Mouse (Mus musculus) brown adipose tissue, adult 24 weeks (tissue): ENCODE measurements around the gene Il15. TPM values are rescaled to one million over a fixed set of nuclear protein-coding genes. Genes with fewer than 3 reads are reported as not detected.

ENCODE experiments used
- H3K27ac ChIP-seq: fragments of 200-500 bp; replicated peaks from 2 replicates; pipeline ENCODE4 v1.5.1; 2012; ENCODE audit warnings: low read depth, mild to moderate bottlenecking, low read length
- H3K4me1 ChIP-seq: fragments of 200-500 bp; 2 replicates; pipeline ENCODE4 v1.6.1; 2012; ENCODE audit warnings: low read length, mixed read lengths; ENCODE audit not compliant: control insufficient read depth, insufficient read depth, insufficient read length
- H3K4me3 ChIP-seq: fragments of 200-500 bp; 2 replicates; pipeline ENCODE4 v1.5.1; 2012; ENCODE audit warnings: low read depth, mild to moderate bottlenecking, low read length, moderate library complexity; ENCODE audit not compliant: insufficient read depth
- polyA plus RNA-seq: library from polyadenylated mRNA; stranded (reverse); fragments of >200 nt; gene quantifications from 2 replicates; pipeline ENCODE4 v1.2.4, GENCODE M21; 2012; ENCODE audit not compliant: missing spikeins, insufficient read depth, insufficient read length

Il15 gene
- polyA plus RNA-seq, 1 experiment: 3.6 TPM

DNA sequence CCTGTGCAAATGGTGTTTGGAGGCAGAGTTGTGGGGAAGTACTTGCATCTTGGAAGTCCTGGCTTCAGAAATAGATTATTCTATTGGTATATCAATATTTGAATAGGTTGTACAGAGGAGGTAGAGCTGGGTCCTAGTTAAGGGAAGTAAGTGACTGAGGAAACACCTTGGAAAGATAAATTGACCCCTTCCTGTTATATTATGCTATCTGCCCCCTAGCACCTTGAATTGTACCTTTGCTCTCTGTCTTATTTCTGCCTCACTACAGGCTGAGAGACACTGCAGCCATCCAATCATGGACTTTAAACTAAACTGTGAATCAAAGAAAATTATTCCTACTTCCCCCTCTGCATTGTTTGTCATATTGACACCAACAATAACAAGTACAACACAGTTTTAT is 17.2 kb downstream of the Il15 start:
- Histone ChIP-seq H3K27ac (no peak overlapping the region), H3K4me1 (peaks cover 5% of the 10 kb centered on the region; the same call in 1 of the 2 replicates), H3K4me3 (no peak overlapping the region)

DNA sequence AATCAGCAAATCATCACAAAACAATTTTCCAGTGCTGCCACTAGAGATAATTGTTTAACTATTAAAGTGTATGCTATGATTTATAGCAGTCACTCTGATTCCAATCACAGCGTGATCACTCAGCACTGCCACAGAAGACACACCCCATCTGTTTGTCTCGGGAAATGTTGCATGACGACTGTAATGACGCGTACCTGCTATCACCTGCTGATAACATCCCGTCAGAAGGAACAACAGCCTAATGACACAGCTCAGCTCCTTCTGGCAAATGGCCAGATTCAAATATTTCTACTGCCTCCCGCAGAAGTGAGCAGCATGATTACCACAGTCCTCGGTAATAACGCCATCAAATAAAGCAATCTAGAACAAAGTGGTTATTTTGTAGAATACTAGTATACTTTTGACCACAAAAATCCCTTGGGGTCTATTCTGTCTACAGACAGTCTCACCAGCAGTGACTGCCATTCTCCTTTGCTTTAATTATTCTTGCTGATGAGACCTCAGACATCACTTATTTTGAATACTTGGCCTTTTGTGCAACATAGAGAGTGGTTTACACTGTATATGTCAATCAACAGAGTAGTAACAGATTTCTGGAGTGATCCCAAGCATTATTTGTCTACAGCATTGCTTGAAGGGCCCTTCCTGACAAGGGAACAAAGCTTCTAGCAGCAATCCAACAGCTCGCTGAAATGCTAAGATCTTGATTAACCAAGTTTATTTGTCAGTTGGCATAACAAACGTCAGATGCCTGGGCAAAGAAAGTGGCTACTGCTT is 18.4 kb downstream of the Il15 start:
- Histone ChIP-seq H3K4me1 (peaks cover 5% of the 10 kb centered on the region; the same call in 1 of the 2 replicates), H3K27ac (no peak overlapping the region), H3K4me3 (no peak overlapping the region)

DNA sequence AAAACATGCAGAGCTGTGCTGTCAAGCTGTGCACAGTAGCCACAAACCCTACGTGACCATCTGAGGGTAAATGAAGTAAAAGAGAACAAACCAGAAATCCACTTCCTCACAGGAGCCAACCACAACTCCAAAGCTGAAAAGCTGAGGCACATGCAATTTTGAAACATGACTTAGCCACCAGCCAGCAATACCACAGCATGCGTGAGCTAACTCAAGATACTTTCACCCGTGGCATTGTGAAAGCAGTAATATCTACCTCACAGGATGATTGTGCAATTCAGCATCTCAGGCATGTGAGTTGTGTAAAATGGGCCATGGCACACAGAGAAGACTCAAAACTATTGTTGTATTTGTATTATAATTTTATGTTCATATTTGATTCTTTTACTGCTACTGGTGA is 19.7 kb downstream of the Il15 start:
- Histone ChIP-seq H3K4me3 (no peak overlapping the region), H3K4me1 (peaks cover 5% of the 10 kb centered on the region; the same call in 1 of the 2 replicates), H3K27ac (no peak overlapping the region)

DNA sequence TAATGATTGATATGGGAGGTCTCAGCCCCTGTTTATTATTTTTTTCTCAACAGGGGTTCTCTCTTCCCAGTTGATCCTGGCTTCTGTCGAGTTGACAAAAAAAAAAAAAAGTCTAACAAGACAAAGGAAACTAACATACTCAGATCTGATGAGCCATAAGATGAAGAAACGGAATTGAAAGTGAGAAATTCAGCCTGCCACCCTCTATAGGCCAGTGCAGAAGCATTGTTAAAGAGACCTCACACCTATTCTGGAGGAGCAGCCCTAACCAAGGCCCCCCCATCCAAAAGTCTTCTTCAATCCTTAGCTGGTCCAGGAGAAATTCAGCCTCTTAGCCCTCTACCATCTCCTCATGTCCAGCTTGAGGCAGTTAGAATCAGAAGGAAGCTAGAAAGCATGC is 20.7 kb downstream of the Il15 start:
- Histone ChIP-seq H3K4me1 (peaks cover 5% of the 10 kb centered on the region; the same call in 1 of the 2 replicates), H3K4me3 (no peak overlapping the region), H3K27ac (no peak overlapping the region)

DNA sequence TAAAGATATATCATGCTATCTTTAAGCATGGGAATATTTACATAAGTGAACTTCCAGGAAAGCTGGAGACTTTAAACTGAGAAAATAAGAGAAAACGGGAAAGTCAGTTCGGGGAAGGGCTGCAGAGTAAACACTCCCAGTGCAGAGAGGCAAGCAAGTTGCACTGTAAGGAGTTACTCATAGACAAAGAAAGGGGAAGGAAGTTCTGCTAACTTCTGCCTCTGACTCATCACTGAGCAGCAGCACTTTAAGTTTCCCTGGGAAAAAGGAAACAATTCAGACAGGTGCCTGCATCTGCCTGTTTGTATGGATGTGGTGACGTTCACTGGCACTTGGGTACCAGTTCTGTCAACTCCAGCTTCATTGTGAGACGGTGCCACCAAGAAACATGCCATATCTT is 28.6 kb downstream of the Il15 start:
- Histone ChIP-seq H3K4me1 (0 out of 2 replicates have a peak, but pooled peaks cover 2% of the 10 kb centered on the region), H3K4me3 (no peak overlapping the region), H3K27ac (no peak overlapping the region)

DNA sequence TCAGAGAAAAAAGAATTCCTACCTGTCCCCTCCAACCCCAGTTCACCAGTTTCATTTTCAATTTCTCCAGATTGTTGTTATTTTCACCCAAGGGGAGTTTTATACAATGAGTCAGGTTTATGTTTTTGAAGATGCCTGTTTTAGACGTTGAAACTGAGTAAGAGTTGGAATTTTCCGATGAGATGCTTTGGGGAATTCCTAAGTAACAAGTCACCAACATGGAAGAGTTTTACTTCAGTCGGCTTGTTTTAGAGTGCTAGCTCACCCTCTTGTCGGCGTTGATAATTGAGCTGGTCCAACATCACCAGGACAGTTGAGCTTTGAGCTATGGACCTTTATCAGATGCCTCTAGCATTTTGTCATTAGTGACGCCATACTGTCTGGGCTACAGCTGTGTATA is 30.2 kb downstream of the Il15 start:
- H3K27ac ChIP-seq: no peak overlapping the region
- H3K4me3 ChIP-seq: no peak overlapping the region
- 0 out of 2 replicates have a peak, but pooled peaks cover 2% of the 10 kb centered on the region for H3K4me1 ChIP-seq

DNA sequence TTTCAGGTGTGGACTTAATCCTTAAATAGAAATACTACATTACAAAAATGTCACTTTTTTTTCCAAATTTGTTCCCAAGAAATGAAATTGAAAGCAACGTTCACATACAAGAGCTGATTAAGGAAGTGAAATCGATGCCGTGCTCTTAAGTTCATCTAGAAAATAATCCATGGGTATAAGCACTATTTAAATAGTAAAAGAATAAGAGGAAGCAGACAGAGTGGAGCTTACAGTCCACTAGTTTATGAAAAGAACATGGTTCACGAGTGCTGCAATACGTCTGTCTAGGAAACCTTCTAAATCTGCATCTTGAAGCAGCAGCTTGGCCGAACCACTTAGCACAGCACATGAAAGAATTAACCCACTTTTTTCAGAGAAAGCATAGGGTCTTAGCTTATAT is 32.4 kb downstream of the Il15 start:
- Histone ChIP-seq H3K27ac (no peak overlapping the region), H3K4me1 (no peaks in the 10 kb centered on the region), H3K4me3 (no peak overlapping the region)

DNA sequence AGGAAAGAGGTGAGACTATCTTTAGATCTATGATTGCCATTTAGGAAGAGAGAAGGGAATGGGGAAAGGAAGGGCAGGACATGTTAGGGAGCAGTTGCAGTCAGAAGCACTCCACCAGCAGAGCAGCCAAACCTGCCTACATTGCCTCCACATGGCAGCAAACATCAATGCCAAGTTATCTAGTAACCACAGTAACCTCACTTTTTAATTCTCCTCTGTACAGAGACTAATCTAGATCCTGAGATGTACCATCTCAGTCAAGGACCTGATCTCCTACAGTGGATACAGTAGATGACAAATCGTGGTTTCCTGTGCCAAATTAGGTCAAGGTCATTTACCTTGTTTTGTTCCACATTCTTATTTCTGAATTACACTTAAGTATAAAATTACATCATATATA is 42.0 kb downstream of the Il15 start:
- no peak overlapping the region for H3K4me3 ChIP-seq
- no peak overlapping the region for H3K27ac ChIP-seq
- no peaks in the 10 kb centered on the region for H3K4me1 ChIP-seq

DNA sequence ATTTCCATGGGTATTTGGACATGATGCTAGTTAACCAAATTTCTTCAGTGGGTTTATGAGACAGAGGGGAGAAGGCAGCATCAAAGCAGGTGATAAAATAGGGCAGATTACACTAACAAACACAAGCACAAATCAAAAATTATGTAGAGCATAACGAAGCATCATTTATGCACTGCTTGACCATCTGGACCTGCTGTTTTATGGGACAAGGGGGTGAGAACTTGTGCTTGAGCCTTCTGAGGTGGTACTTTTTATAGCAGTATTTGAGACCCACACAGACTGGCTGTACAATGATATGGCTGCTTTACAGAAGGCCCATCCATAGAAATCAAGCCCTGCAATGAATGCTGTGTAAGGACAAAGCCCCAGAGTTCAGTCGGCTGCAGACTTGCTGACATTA is 46.9 kb downstream of the Il15 start:
- H3K27ac ChIP-seq: no peak overlapping the region
- H3K4me3 ChIP-seq: no peak overlapping the region
- no peaks in the 10 kb centered on the region for H3K4me1 ChIP-seq

DNA sequence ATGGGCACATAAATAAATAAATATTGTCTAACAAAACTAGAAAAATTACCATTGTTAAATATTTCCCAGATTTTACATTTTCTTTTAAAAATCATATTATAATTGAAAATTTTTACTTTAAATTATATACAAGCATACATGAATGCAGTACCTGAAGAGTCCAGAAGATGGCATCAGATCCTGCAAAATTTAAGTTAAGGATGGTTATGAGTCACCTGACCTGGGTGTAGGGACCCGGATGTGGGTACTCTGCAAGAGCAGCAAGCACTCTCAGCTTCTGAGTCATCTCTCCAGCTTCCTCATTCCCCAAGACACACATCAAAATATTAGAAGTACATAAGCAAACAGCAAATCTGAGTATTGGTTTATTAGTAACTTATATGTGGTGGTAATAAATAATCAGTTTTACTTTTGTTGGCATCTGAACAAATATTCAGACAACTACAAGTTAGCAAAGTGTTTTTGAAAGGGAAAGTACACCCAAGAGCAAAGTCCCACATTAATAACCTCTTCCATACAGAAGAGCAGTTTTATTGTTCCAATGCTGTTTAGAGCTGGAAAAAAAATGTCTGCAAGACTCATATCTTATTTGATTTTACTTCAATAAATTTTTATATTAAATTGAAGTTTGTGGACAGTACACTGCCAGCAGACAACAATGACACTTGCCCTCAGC is 51.6 kb downstream of the Il15 start:
- Histone ChIP-seq H3K27ac (no peak overlapping the region), H3K4me3 (no peak overlapping the region), H3K4me1 (no peaks in the 10 kb centered on the region)

DNA sequence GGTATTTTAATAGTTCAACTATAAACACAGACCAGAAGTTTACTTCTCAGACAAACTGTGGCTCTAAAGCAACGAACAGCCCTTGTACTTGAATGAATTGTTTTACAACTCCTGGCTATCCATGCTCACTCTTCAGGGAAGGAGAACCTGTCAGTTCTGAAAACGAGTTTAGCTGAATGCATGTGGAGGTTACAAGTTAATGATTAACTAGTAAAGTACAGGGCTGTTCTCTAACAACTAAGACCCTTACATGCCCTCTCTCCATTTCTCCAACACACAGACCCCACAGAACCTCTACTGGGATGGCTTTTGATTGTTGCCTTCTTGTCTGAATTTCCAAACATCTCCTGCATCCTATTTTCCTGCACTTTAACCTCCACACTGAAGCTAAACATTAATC is 53.7 kb downstream of the Il15 start:
- no peaks in the 10 kb centered on the region for H3K4me1 ChIP-seq
- H3K4me3 ChIP-seq: no peak overlapping the region
- H3K27ac ChIP-seq: no peak overlapping the region

DNA sequence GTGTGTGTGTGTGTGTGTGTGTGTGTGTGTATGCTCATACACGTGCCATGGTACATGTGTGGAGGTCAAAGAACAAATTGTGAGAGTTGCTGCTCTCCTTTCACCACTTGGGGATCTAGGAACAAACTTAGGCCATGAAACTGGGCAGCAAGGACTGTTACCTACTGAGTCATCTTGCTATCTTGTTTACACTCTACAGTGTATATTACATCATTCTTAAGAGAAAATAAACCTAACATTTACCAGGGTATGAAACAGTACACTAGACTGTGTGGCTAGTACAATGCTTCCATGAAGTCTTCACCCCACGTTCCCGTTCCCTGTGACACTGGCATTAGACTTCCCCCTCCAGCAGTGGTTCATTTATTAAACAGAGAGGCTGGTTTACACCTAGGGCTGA is 56.5 kb downstream of the Il15 start:
- H3K4me3 ChIP-seq: no peak overlapping the region
- no peaks in the 10 kb centered on the region for H3K4me1 ChIP-seq
- no peak overlapping the region for H3K27ac ChIP-seq

DNA sequence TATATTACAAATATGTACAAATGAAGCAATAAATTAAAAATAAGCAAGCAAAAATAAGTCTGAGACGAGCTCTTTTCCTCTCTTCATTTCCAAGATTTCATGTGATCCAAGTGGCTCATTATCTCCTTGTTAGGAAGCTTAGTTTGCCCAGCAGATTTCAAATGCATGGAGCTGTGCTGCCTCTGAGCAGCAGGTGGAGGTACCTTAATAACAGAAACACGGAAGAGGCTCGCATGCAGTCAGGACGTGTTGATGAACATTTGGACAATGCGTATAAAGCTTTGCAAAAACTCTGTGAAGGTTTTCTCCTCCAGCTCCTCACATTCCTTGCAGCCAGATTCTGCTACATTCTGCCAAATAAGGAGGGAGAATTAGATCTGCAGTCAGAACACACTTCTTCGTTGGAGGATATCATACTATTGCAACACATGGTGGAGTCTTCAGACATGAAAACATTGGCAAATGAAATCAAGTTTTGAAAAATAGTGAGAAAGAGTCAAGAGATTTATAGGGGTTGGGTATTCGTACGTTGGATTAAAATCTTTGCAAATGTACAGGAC is 71.3 kb downstream of the Il15 start:
- Histone ChIP-seq H3K27ac (no peak overlapping the region), H3K4me3 (no peak overlapping the region), H3K4me1 (no peaks in the 10 kb centered on the region)

DNA sequence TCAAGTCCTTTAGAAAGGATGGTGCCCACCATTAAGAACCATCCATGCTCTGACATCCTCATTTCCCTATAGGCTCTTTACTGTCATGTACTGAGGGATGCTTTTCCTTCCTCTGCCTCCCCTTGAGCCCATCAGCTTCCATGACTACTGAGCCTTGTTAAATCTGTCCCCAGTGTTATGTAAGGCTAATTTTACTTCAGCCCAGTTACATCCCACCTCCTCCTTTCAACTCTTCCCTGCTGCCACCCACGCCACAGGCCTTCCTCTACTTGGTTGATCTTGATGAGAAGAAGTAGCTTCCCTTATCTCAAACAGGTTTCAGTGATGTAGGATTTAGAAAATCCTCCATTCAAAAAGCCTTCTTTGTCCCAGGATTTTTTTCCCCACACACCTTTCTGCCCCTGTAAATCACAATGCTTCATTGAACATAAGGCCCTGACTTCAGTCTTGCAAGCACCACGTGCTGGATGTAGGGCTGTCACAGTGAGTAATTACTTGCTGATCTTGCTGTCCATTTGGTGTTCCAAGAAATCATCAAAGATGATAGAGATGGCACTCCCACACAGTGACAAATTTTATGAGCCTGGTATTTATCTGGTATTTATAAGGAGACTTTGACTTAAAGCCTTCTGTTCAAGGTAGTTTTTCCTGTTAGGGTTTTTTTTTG is 74.9 kb downstream of the Il15 start:
- Histone ChIP-seq H3K27ac (no peak overlapping the region), H3K4me1 (no peaks in the 10 kb centered on the region), H3K4me3 (no peak overlapping the region)

DNA sequence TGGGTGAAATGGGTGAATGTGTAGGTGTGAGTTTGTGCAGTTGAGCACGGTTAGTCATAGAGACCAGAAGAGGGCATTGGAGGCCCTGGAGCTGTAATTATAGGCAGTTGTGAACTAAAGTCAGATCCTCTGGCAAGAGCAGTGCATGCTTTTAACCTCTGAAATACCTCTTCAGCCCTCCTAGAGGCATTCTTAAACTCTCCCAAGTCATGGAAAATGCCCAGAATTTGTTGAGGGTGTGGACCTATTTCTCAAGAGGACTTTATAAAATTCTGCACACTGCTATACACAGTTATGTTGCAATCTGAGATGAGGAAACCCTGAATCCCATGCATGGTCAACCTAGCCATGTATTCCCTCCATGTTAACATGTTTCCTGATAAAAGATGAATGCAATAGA is 77.0 kb downstream of the Il15 start:
- Histone ChIP-seq H3K27ac (no peak overlapping the region), H3K4me3 (no peak overlapping the region), H3K4me1 (no peaks in the 10 kb centered on the region)
